Mouse (Mus musculus): ENCODE results near the gene Ptgfrn.

Gene Ptgfrn

GRCm38 (mm10) chr3:101110043-101110837 is at the start of gene Ptgfrn:
Gene Ptgfrn, minus strand, starts transcription at chr3:101110278.
- no peak for DNase-seq (ENCODE audit: low read depth, low spot score)

- DNase-seq (ENCODE audit: low read depth, low spot score): no peak
Observed at GRCm38 (mm10) chr3:101159701-101160100, 49.6 kb upstream of the Ptgfrn start.

GRCm38 (mm10) chr3:101154067-101154466 is 44.0 kb upstream of the Ptgfrn start:
- no peak for DNase-seq (ENCODE audit: low read depth, low spot score)

- DNase-seq (ENCODE audit: low read depth, low spot score): no peak
Observed at GRCm38 (mm10) chr3:101153341-101153740, 43.3 kb upstream of the Ptgfrn start.

GRCm38 (mm10) chr3:101146126-101146772 is 36.2 kb upstream of the Ptgfrn start:
- no peak for DNase-seq (ENCODE audit: low read depth, low spot score)

- no peak for DNase-seq (ENCODE audit: low read depth, low spot score)
Observed at GRCm38 (mm10) chr3:101145292-101146046, 35.4 kb upstream of the Ptgfrn start.

- DNase-seq (ENCODE audit: low read depth, low spot score): no peak
Observed at GRCm38 (mm10) chr3:101144366-101144948, 34.4 kb upstream of the Ptgfrn start.

- no peak for DNase-seq (ENCODE audit: low read depth, low spot score)
Observed at GRCm38 (mm10) chr3:101143465-101143864, 33.4 kb upstream of the Ptgfrn start.

GRCm38 (mm10) chr3:101141864-101142263 is 31.8 kb upstream of the Ptgfrn start:
- no peak for DNase-seq (ENCODE audit: low read depth, low spot score)

GRCm38 (mm10) chr3:101139958-101140357 is 29.9 kb upstream of the Ptgfrn start:
- DNase-seq (ENCODE audit: low read depth, low spot score): no peak

- no peak for DNase-seq (ENCODE audit: low read depth, low spot score)
Observed at GRCm38 (mm10) chr3:101136483-101136882, 26.4 kb upstream of the Ptgfrn start.

GRCm38 (mm10) chr3:101134861-101135260 is 24.8 kb upstream of the Ptgfrn start:
- DNase-seq (ENCODE audit: low read depth, low spot score): no peak

GRCm38 (mm10) chr3:101132981-101133380 is 22.9 kb upstream of the Ptgfrn start:
- no peak for DNase-seq (ENCODE audit: low read depth, low spot score)

- no peak for DNase-seq (ENCODE audit: low read depth, low spot score)
Observed at GRCm38 (mm10) chr3:101131772-101132171, 21.7 kb upstream of the Ptgfrn start.

- DNase-seq (ENCODE audit: low read depth, low spot score): no peak
Observed at GRCm38 (mm10) chr3:101130526-101130925, 20.4 kb upstream of the Ptgfrn start.

GRCm38 (mm10) chr3:101129620-101130019 is 19.5 kb upstream of the Ptgfrn start:
- no peak for DNase-seq (ENCODE audit: low read depth, low spot score)

GRCm38 (mm10) chr3:101129090-101129489 is 19.0 kb upstream of the Ptgfrn start:
- DNase-seq (ENCODE audit: low read depth, low spot score): no peak

- no peak for DNase-seq (ENCODE audit: low read depth, low spot score)
Observed at GRCm38 (mm10) chr3:101127766-101128165, 17.7 kb upstream of the Ptgfrn start.

GRCm38 (mm10) chr3:101124716-101125115 is 14.6 kb upstream of the Ptgfrn start:
- DNase-seq (ENCODE audit: low read depth, low spot score): no peak

- DNase-seq (ENCODE audit: low read depth, low spot score): no peak
Observed at GRCm38 (mm10) chr3:101122479-101122878, 12.4 kb upstream of the Ptgfrn start.

- DNase-seq (ENCODE audit: low read depth, low spot score): no peak
Observed at GRCm38 (mm10) chr3:101117774-101118173, 7.7 kb upstream of the Ptgfrn start.

GRCm38 (mm10) chr3:101117386-101117749 is 7.3 kb upstream of the Ptgfrn start:
- no peak for DNase-seq (ENCODE audit: low read depth, low spot score)

Data from retina, adult 2 months (tissue).